Mouse (Mus musculus) right cerebral cortex, adult 18-20 months (tissue): ENCODE data around the gene Cfap54.

Experiments
- DNase-seq: peaks from one replicate; pipeline ENCODE4 v3.0.0; 2022; ENCODE audit warnings: mixed read lengths

Cfap54 gene

GRCm38 (mm10) chr10:92728723-92729122, 352.7 kb downstream of the Cfap54 start:
- DNase-seq: no peak
